23 mouse cellular contexts compared by ENCODE assay signal in genomic region chr11:47071161-47071560, GRCm38 (mm10).
A peak's percentile ranks its signal among the peaks of the same experiment; 100 is the strongest.
DNase-seq lines count a peak whose midpoint lies in the region; ATAC-seq and TF ChIP-seq lines count a peak whose summit lies in the region.
"Had no signal": no experiment of that assay in that cellular context is flagged by ENCODE, and none has a peak within 500 bp of the region (broad histone marks: within the 10 kb centered on the region; RNA-seq: fewer than 3 reads in every experiment).

No protein-coding gene starts in this region.

- no peak for TF ChIP-seq CTCF in lung, postnatal 0 days (IDR thresholded peaks at IDR 0.05)

- DNase-seq in 3T3-L1 (ENCODE audit: low read depth, low spot score) (peak; percentile 68), NIH3T3 (ENCODE audit: low read depth) (peak; percentile 65)
- peak; percentile 23 for DNase-seq in fibroblast of lung, adult 2 months (ENCODE audit: low read depth)
- DNase-seq in lung, postnatal 0 days (ENCODE audit: low spot score) = no peak
- DNase-seq in thymus, adult 18-20 months = no peak
- DNase-seq: adrenal gland, adult 8-10 months; adrenal gland, postnatal 14 days; adrenal gland, postnatal 36 days; B cell, adult 2 months; cerebellum, adult 11-12 months; cerebellum, adult 2 months; cerebellum, adult 9-10 months; cerebellum, postnatal 10 days; cerebellum, postnatal 25 days had no signal

- no peaks in the 10 kb centered on the region for H3K27me3 ChIP-seq in lung, postnatal 0 days (replicated peaks; ENCODE audit: insufficient read depth, low read length)
- H3K27me3 ChIP-seq: CH12.LX; embryonic facial prominence, embryonic 12.5 days; forebrain, embryonic 12.5 days had no signal

- 89% methylated on average over 2 of the region's 2 CpGs for WGBS in lung, postnatal 0 days

- no peaks in the 10 kb centered on the region for H3K4me1 ChIP-seq in lung, postnatal 0 days (ENCODE audit: insufficient read depth, low read depth, low read length)
- H3K4me1 ChIP-seq: embryonic facial prominence, embryonic 10.5 days; embryonic facial prominence, embryonic 12.5 days; forebrain, embryonic 10.5 days; forebrain, embryonic 12.5 days had no signal

- H3K9ac ChIP-seq in lung, postnatal 0 days (replicated peaks; ENCODE audit: low read depth) = no peak overlapping the region
- H3K9ac ChIP-seq: embryonic facial prominence, embryonic 12.5 days; forebrain, embryonic 12.5 days had no signal

- H3K4me2 ChIP-seq in lung, postnatal 0 days (replicated peaks; ENCODE audit: low read depth, low read length) = no peak overlapping the region
- H3K4me2 ChIP-seq: embryonic facial prominence, embryonic 12.5 days; forebrain, embryonic 12.5 days had no signal

- no peak overlapping the region for H3K27ac ChIP-seq in lung, postnatal 0 days (ENCODE audit: low read length)
- H3K27ac ChIP-seq: embryonic facial prominence, embryonic 10.5 days; embryonic facial prominence, embryonic 12.5 days; forebrain, embryonic 10.5 days; forebrain, embryonic 12.5 days had no signal

- no peak overlapping the region for H3K4me3 ChIP-seq in lung, postnatal 0 days (ENCODE audit: low read depth, low read length)
- H3K4me3 ChIP-seq: embryonic facial prominence, embryonic 10.5 days; embryonic facial prominence, embryonic 12.5 days; forebrain, embryonic 10.5 days; forebrain, embryonic 12.5 days had no signal

- H3K9me3 ChIP-seq in lung, postnatal 0 days (ENCODE audit: low read length) = no peaks in the 10 kb centered on the region
- H3K9me3 ChIP-seq: embryonic facial prominence, embryonic 10.5 days; embryonic facial prominence, embryonic 12.5 days; forebrain, embryonic 10.5 days; forebrain, embryonic 12.5 days; G1E had no signal

- no peaks in the 10 kb centered on the region for H3K36me3 ChIP-seq in lung, postnatal 0 days (ENCODE audit: insufficient read depth, low read length)
- H3K36me3 ChIP-seq: embryonic facial prominence, embryonic 10.5 days; embryonic facial prominence, embryonic 12.5 days; forebrain, embryonic 10.5 days; forebrain, embryonic 12.5 days; G1E had no signal

- no peak for ATAC-seq in lung, postnatal 0 days
- ATAC-seq: CD4-positive, CD25-positive, alpha-beta regulatory T cell, adult 4 months; forebrain, embryonic 14.5 days; forebrain, embryonic 16.5 days had no signal

- TF ChIP-seq EP300 in lung, postnatal 0 days (IDR thresholded peaks at IDR 0.05) = no peak

Comparison
In these comparisons a context has a peak if more than half of its experiments do, and no peak if none do; other contexts are left out.
1. DNase-seq: peak in 3T3-L1 (single experiment), NIH3T3 (single experiment) and fibroblast of lung, adult 2 months (single experiment); none in lung, postnatal 0 days (single experiment) and thymus, adult 18-20 months (0 of 2).